Mouse (Mus musculus) stomach, embryonic 16.5 days (tissue): ENCODE measurements around the gene Atp6v1e2. TPM values are rescaled to one million over a fixed set of nuclear protein-coding genes. Genes with fewer than 3 reads are reported as not detected.

Experiments used
- ATAC-seq: fragments of 200-750 bp; cut with Nextera tagmentation; 2 replicates; pipeline ENCODE4 v1.8.0; 2017; ENCODE audit warnings: moderate number of reproducible peaks, moderate TSS enrichment; ENCODE audit not compliant: insufficient read depth, low FRiP score
- H3K27ac ChIP-seq: fragments of 300-500 bp; sonication (generic); 2 replicates; pipeline ENCODE4 v1.5.1; 2014; ENCODE audit warnings: low read length
- H3K27me3 ChIP-seq: fragments of 300-500 bp; sonication (generic); 2 replicates; pipeline ENCODE4 v1.6.1; 2014; ENCODE audit warnings: low read length, control low read depth, mixed read lengths; ENCODE audit not compliant: control insufficient read depth, insufficient read depth
- H3K36me3 ChIP-seq: fragments of 300-500 bp; sonication (generic); 2 replicates; pipeline ENCODE4 v1.6.1; 2014; ENCODE audit warnings: low read length; ENCODE audit not compliant: control insufficient read depth, insufficient read depth
- H3K4me1 ChIP-seq: fragments of 300-500 bp; sonication (generic); 2 replicates; pipeline ENCODE4 v1.6.1; 2014; ENCODE audit warnings: low read length, control low read depth, mixed read lengths; ENCODE audit not compliant: control insufficient read depth, insufficient read depth
- H3K4me2 ChIP-seq: fragments of 300-500 bp; sonication (generic); 2 replicates; pipeline ENCODE4 v1.6.1; 2014; ENCODE audit warnings: low read depth, low read length, mixed read lengths
- H3K4me3 ChIP-seq: fragments of 300-500 bp; sonication (generic); replicated peaks from 2 replicates; pipeline ENCODE4 v1.5.1; 2014; ENCODE audit warnings: mild to moderate bottlenecking, low read length
- H3K9ac ChIP-seq: fragments of 300-500 bp; sonication (generic); 2 replicates; pipeline ENCODE4 v1.6.1; 2014; ENCODE audit warnings: low read length
- H3K9me3 ChIP-seq: fragments of 300-500 bp; sonication (generic); replicated peaks from 2 replicates; pipeline ENCODE4 v1.6.1; 2016; ENCODE audit warnings: low read length, control low read depth; ENCODE audit not compliant: control insufficient read depth
- WGBS: fragments of 180-500 bp; shearing (Covaris S2); extraction: QIAGEN DNeasy Blood & Tissue Kit; methylation state at CpG from one replicate; pipeline ENCODE4 v1.1.7; 2014; 5-methylcytosine and 5-hydroxymethylcytosine counted together
- polyA plus RNA-seq: library from polyadenylated mRNA; unstranded; fragments of >200 nt; fragmentation: Nextera tagmentation; extraction: Ambion mirVana; gene quantifications from 2 replicates; pipeline ENCODE4 v1.2.1, GENCODE M21; 2015

Atp6v1e2 gene
- polyA plus RNA-seq, 1 experiment from 2014 or later = 0.18 TPM

DNA sequence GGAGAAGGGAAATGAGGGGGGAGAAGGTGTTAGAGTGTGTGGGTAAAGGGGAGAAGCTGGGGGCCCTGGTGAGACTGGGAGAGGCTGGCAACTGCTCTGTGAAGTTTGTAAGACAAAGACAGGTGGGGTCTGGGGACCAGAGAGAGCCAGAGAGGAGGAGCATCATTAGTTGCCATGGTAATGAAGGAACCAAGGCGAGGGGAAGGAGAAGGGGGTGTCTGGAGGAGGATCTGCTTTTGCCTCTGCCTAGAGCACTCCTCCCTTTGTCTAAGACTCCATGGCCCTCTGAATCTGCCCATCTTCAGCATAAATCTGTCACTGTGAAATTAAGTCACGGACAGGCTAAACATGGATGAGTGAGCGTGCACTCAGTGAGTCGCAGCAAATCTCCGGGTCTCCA is 14.8 kb downstream of the Atp6v1e2 start:
- H3K27me3 ChIP-seq = no peaks in the 10 kb centered on the region
- H3K9ac ChIP-seq = no peak overlapping the region
- H3K4me2 ChIP-seq = no peak overlapping the region
- no peak overlapping the region for H3K27ac ChIP-seq
- ATAC-seq = no peak
- H3K9me3 ChIP-seq = no peaks in the 10 kb centered on the region
- peaks cover 9% of the 10 kb centered on the region; the same call in 1 of the 2 replicates for H3K4me1 ChIP-seq
- H3K4me3 ChIP-seq = no peak overlapping the region
- no peaks in the 10 kb centered on the region for H3K36me3 ChIP-seq
- WGBS = 47% methylated on average over 5 of the region's 5 CpGs

DNA sequence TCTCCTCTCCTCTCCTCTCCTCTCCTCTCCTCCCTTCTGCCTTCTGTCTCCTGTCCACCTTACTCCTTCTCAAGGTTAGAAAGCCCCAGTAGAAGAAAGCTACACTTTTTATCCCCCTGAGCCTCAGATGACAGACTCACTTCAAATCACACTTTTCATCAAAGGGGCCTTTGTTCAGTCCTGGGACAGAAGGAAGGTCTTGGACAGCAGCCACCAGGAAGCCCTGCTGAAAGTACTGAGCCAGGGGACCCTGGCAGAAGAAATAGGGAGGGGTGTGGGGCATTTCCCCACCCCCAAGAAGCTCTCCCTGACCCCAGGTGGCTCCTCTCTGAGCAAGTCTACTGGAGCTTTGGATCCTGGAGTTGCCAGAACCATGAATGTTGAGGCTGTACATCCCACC is 17.7 kb downstream of the Atp6v1e2 start:
- Histone ChIP-seq H3K27ac (no peak overlapping the region), H3K9me3 (0 out of 2 replicates have a peak, but pooled peaks cover 7% of the 10 kb centered on the region), H3K4me1 (0 out of 2 replicates have a peak, but pooled peaks cover 5% of the 10 kb centered on the region), H3K4me3 (no peak overlapping the region), H3K9ac (no peak overlapping the region), H3K36me3 (no peaks in the 10 kb centered on the region), H3K4me2 (no peak overlapping the region), H3K27me3 (no peaks in the 10 kb centered on the region)
- no peak for ATAC-seq

DNA sequence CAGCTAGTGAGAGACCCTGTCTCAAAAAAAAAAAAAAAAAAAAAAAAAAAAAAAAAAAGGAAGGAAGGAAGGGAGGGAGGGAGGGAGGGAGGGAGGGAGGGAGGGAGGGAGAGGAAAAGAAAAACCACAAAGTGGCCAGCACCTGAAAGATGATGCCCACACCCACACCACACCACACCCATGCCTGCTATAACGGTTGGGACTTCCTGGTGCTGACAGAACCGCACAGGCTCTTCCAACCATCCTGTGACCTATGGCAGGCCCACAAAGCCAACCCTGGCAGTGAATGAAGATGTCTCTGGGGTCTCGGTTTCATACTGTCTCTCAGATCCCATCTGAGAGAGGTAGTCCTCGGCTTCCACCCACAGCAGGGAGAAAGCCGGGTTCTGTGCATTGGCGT is 18.3 kb downstream of the Atp6v1e2 start:
- Histone ChIP-seq H3K36me3 (no peaks in the 10 kb centered on the region), H3K4me2 (no peak overlapping the region), H3K27ac (no peak overlapping the region), H3K27me3 (no peaks in the 10 kb centered on the region), H3K9ac (no peak overlapping the region), H3K9me3 (0 out of 2 replicates have a peak, but pooled peaks cover 7% of the 10 kb centered on the region), H3K4me1 (0 out of 2 replicates have a peak, but pooled peaks cover 5% of the 10 kb centered on the region), H3K4me3 (no peak overlapping the region)
- ATAC-seq = no peak
- 74% methylated on average over 6 of the region's 6 CpGs for WGBS

DNA sequence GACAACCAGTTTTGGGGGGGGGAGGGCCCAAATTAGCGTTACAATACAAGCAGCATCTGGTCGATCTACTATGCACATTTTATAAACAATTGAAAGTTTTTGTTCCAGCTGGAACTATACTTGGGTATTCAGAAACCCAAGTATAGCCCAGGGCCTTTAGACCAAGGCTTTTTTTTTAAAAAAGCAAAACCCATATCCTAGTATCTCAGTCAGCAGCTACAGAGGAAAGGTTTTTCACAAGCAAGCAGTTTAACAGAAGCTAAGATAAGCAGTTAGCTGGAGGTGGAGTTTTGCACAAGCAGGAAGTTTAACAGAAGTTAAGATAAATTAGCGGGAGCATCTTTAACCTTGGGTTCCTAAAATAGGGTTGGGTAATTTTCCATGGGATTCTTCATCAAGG is 20.9 kb downstream of the Atp6v1e2 start:
- no peaks in the 10 kb centered on the region for H3K27me3 ChIP-seq
- no peak overlapping the region for H3K9ac ChIP-seq
- no peaks in the 10 kb centered on the region for H3K4me1 ChIP-seq
- no peak overlapping the region for H3K4me2 ChIP-seq
- no peaks in the 10 kb centered on the region for H3K36me3 ChIP-seq
- no peak for ATAC-seq
- 84% methylated on average over 3 of the region's 3 CpGs for WGBS
- 0 out of 2 replicates have a peak, but pooled peaks cover 7% of the 10 kb centered on the region for H3K9me3 ChIP-seq
- H3K27ac ChIP-seq = no peak overlapping the region
- no peak overlapping the region for H3K4me3 ChIP-seq

DNA sequence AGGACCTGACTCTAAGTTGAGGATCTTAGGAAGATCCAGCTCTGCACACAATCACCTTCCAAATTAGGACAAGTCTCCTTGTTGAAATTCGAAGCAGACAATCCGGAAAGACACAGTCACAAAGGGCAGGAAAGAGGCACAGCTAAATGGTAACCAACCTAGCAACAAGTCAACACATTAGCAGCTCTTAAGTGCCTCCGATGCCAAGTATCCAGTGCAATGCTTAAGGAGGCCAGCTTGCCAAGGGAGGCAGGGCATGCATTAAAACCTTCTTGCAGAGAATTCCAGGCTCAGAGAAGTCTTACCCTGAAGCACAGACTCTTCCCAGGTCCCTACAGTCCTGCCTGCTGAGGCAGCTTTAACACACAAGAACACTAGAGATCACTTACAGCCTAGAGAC is 23.0 kb downstream of the Atp6v1e2 start:
- Histone ChIP-seq H3K36me3 (no peaks in the 10 kb centered on the region), H3K9ac (no peak overlapping the region), H3K4me1 (no peaks in the 10 kb centered on the region), H3K27me3 (no peaks in the 10 kb centered on the region), H3K9me3 (0 out of 2 replicates have a peak, but pooled peaks cover 7% of the 10 kb centered on the region), H3K4me3 (no peak overlapping the region), H3K4me2 (no peak overlapping the region), H3K27ac (no peak overlapping the region)
- ATAC-seq = no peak
- WGBS = 74% methylated on average over 3 of the region's 3 CpGs

DNA sequence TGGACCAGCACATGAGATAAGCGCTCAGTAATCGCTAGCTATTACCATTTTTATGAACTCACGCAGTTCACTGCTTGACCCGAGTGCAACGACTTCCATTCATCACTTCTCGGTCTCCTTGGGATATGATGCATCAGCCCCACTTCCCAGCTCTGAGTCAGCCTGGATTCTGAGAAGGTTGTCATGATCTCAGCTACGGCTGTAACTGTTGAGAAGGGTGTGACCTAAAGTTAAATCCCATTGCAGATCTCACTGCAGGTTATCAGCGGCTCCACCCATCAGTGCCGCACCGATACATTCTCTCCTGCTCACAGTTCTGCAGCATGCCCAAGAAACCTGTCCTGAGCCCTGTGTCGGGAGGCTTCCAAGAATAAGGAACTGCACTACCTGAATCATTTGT is 28.0 kb downstream of the Atp6v1e2 start:
- H3K9me3 ChIP-seq = no peaks in the 10 kb centered on the region
- no peak overlapping the region for H3K4me3 ChIP-seq
- no peak for ATAC-seq
- no peaks in the 10 kb centered on the region for H3K36me3 ChIP-seq
- WGBS = 62% methylated on average over 11 of the region's 11 CpGs
- H3K4me1 ChIP-seq = no peaks in the 10 kb centered on the region
- no peak overlapping the region for H3K4me2 ChIP-seq
- H3K27me3 ChIP-seq = no peaks in the 10 kb centered on the region
- no peak overlapping the region for H3K27ac ChIP-seq
- H3K9ac ChIP-seq = no peak overlapping the region

DNA sequence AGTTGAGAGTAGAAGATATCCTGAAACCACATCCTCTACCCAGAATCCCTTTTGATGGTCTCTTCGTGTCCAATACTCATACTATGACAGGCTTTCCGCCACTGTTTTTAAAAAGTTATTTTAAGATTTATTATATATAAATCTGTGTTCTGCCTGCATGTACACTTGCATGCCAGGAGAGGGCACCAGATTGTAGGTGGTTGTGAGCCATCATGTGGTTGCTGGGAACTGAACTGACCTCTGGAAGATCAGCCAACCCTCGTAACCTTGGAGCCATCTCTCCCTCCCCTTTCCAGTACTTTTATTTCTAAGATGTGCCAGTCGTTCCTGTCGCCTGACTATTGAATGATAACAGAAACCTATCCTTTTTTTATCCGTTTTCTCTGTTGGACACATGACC is 28.9 kb downstream of the Atp6v1e2 start:
- Histone ChIP-seq H3K27me3 (no peaks in the 10 kb centered on the region), H3K4me2 (no peak overlapping the region), H3K36me3 (no peaks in the 10 kb centered on the region), H3K27ac (no peak overlapping the region), H3K9me3 (no peaks in the 10 kb centered on the region), H3K9ac (no peak overlapping the region), H3K4me1 (no peaks in the 10 kb centered on the region), H3K4me3 (no peak overlapping the region)
- 68% methylated on average over 6 of the region's 6 CpGs for WGBS
- ATAC-seq = no peak

DNA sequence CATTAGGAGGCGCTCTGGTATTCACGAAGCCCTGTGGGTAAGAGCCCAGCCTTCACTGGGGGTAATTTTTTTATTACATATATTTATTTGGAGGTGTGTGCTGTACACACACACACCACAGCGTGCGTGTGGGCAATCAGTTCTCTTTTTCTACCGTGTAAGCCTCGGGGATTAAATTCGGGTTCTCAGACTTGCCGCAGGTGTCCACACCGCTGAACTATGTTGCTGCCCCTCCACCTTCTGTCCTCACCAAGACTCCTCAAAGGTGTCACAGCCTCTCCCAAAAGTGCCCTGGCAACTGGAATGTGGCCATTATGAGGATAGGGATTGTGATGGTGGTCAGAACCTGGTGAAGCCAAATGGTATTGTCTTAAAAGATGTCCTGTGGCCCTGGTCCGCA is 30.6 kb downstream of the Atp6v1e2 start, which contains the start of gene Tmem247:
Gene Tmem247, plus strand, starts transcription at position 301 of the 400 bp plus-strand sequence.
- no peak within 1 kb of the TSS for H3K4me3 ChIP-seq
- H3K36me3 ChIP-seq = no peaks in the 10 kb centered on the region
- 86% methylated on average over 10 of the region's 10 CpGs for WGBS
- no peaks in the 10 kb centered on the region for H3K4me1 ChIP-seq
- H3K4me2 ChIP-seq = no peak within 1 kb of the TSS
- H3K9me3 ChIP-seq = no peaks in the 10 kb centered on the region
- ATAC-seq = no peak
- no peaks in the 10 kb centered on the region for H3K27me3 ChIP-seq
- H3K9ac ChIP-seq = no peak within 1 kb of the TSS
- H3K27ac ChIP-seq = no peak within 1 kb of the TSS

DNA sequence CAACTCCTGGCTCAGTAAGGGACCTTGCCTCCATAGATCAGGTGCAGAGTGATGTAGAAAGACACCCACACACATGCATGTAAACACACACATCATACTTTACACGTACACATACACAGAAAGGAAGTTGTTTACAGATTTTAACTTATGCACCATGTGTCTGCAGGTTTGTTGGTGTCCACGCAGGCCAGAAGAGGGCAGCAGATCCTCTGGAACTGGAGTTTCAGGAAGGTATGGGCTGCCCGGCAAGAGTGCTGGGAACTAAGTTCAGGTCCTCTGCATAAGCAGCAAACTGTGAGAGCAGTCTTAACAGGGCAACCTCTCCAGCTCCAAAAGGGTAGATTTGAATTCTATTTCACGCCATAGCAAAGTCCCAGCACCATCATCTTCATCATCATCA is 32.2 kb downstream of the Atp6v1e2 start:
- Histone ChIP-seq H3K27ac (no peak overlapping the region), H3K4me1 (no peaks in the 10 kb centered on the region), H3K4me2 (no peak overlapping the region), H3K27me3 (no peaks in the 10 kb centered on the region), H3K9me3 (no peaks in the 10 kb centered on the region), H3K4me3 (no peak overlapping the region), H3K36me3 (no peaks in the 10 kb centered on the region), H3K9ac (no peak overlapping the region)
- WGBS = 73% methylated on average over 4 of the region's 4 CpGs
- no peak for ATAC-seq
